Comparison of ENCODE assay signal across 9 mouse cellular contexts in the genomic region with DNA sequence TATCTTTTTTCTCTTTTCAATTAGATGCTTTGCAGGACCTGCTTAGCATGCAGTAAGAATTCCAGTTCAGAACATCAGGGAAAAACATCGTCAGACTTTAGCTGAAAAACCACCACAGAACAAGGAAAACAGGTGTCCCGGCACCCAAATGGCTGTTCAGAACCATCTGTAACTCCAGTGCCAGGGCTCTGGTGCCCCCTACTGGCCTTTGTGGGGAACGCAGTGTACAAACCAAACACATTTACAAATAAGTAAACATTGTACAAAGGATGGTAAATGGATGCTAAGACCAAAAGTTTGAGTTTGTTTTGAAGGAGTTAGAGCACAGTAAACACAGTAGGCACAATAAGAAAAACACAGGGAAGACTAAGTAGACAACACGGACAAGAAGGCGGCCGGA.
DNase-seq lines count a peak whose midpoint lies in the region; ATAC-seq lines count a peak whose summit lies in the region.
"Had no signal": no experiment of that assay in that cellular context is flagged by ENCODE, and none has a peak within 500 bp of the region (broad histone marks: within the 10 kb centered on the region; RNA-seq: fewer than 3 reads in every experiment).

No protein-coding gene starts in this region.

- WGBS in heart, embryonic 10.5 days = 88% methylated on average over 6 of the region's 6 CpGs
- WGBS in hindbrain, embryonic 12.5 days = 81% methylated on average over 6 of the region's 6 CpGs

- intact Hi-C loops in left cerebral cortex, postnatal 10 days (cut with DNase I) = loop anchor here (10.0 kb wide), 1 partner anchor 360 kb away; a partner anchor contains a TSS

- H3K4me1 ChIP-seq in heart, embryonic 10.5 days = peaks cover 5% of the 10 kb centered on the region; the same call in 1 of the 2 replicates
- no peaks in the 10 kb centered on the region for H3K4me1 ChIP-seq in hindbrain, embryonic 12.5 days
- H3K4me1 ChIP-seq: limb, embryonic 15.5 days had no signal

- no peak overlapping the region for H3K4me2 ChIP-seq in hindbrain, embryonic 12.5 days (replicated peaks)
- H3K4me2 ChIP-seq: limb, embryonic 15.5 days had no signal

- H3K36me3 ChIP-seq in heart, embryonic 10.5 days = peaks cover 52% of the 10 kb centered on the region
- peaks cover 42% of the 10 kb centered on the region for H3K36me3 ChIP-seq in hindbrain, embryonic 12.5 days

- H3K27ac ChIP-seq in heart, embryonic 10.5 days = no peak overlapping the region
- no peak overlapping the region for H3K27ac ChIP-seq in hindbrain, embryonic 12.5 days
- H3K27ac ChIP-seq: limb, embryonic 15.5 days had no signal

- no peaks in the 10 kb centered on the region for H3K9me3 ChIP-seq in heart, embryonic 10.5 days
- H3K9me3 ChIP-seq in hindbrain, embryonic 12.5 days (replicated peaks) = no peaks in the 10 kb centered on the region
- H3K9me3 ChIP-seq: limb, embryonic 15.5 days had no signal

- no peak overlapping the region for H3K4me3 ChIP-seq in heart, embryonic 10.5 days
- H3K4me3 ChIP-seq in hindbrain, embryonic 12.5 days = no peak overlapping the region
- H3K4me3 ChIP-seq: limb, embryonic 15.5 days had no signal

- H3K9ac ChIP-seq in hindbrain, embryonic 12.5 days = no peak overlapping the region
- H3K9ac ChIP-seq: limb, embryonic 15.5 days had no signal

- peak; percentile 51 for DNase-seq in heart, adult 11 months
- no peak for DNase-seq in heart, embryonic 10.5 days (ENCODE audit: low spot score)
- peak; percentile 21 for DNase-seq in retina, embryonic 14.5 days (ENCODE audit: low spot score)
- no peak for DNase-seq in retina, postnatal 1 day
- peak; percentile 53 for DNase-seq in thymus, postnatal 4 days
- DNase-seq in left cerebral cortex, postnatal 10 days (ENCODE audit: extremely low spot score in 1 of 2, low spot score in 2 of 2) = no peak

- no peaks in the 10 kb centered on the region for H3K27me3 ChIP-seq in heart, embryonic 10.5 days (ENCODE audit: insufficient read depth, poor library complexity, severe bottlenecking)
- H3K27me3 ChIP-seq in hindbrain, embryonic 12.5 days = no peaks in the 10 kb centered on the region
- H3K27me3 ChIP-seq: limb, embryonic 15.5 days had no signal

- ATAC-seq in erythroblast, adult 5-6 weeks (replicated peaks; ENCODE audit: low FRiP score, poor library complexity, severe bottlenecking) = peak; percentile 65
- no peak for ATAC-seq in hindbrain, embryonic 12.5 days (ENCODE audit: low FRiP score)

Comparison
In these comparisons a context has a peak if more than half of its experiments do, and no peak if none do; other contexts are left out.
1. DNase-seq: peak in heart, adult 11 months (single experiment), retina, embryonic 14.5 days (single experiment) and thymus, postnatal 4 days (single experiment); none in heart, embryonic 10.5 days (single experiment), retina, postnatal 1 day (single experiment) and left cerebral cortex, postnatal 10 days (0 of 2).